Mouse (Mus musculus) MEL (cell line): ENCODE results near the gene Iqschfp.

Experiments used
- CTCF ChIP-seq, 3 experiments: IDR thresholded peaks in 2 of 3; conservative IDR thresholded peaks in 1 of 3; 2 replicates each; pipeline ENCODE4 v1.5.1; 2011 to 2012; ENCODE audit warnings: low read length in 3 of 3, low read depth in 2 of 3, mild to moderate bottlenecking in 2 of 3, improper control_type of control experiment in 1 of 3, inconsistent platforms in 1 of 3, mixed read lengths in 1 of 3, moderate library complexity in 1 of 3; ENCODE audit not compliant: control insufficient read depth in 1 of 3, insufficient read depth in 1 of 3, poor library complexity in 1 of 3, severe bottlenecking in 1 of 3
- GATA1 ChIP-seq: IDR thresholded peaks from 2 replicates; pipeline ENCODE4 v1.6.1; 2011; ENCODE audit warnings: low read depth, low read length, improper control_type of control experiment
- MAFK ChIP-seq: IDR thresholded peaks from 2 replicates; pipeline ENCODE4 v1.6.1; 2011; ENCODE audit warnings: low read depth, mild to moderate bottlenecking, low read length, improper control_type of control experiment, borderline replicate concordance
- TCF12 ChIP-seq: IDR thresholded peaks from 2 replicates; pipeline ENCODE4 v1.6.1; 2014; ENCODE audit warnings: low read depth, mild to moderate bottlenecking, inconsistent platforms, low read length, improper control_type of control experiment, moderate library complexity
- USF1 ChIP-seq: IDR thresholded peaks from 2 replicates; pipeline ENCODE4 v1.6.1; 2014; ENCODE audit warnings: low read depth, mild to moderate bottlenecking, inconsistent platforms, low read length, improper control_type of control experiment, moderate library complexity
- USF2 ChIP-seq, 2 experiments: IDR thresholded peaks; 2 replicates each; pipeline ENCODE4 v1.6.1; 2011 to 2012; ENCODE audit warnings: improper control_type of control experiment in 2 of 2, low read length in 2 of 2, borderline replicate concordance in 1 of 2, inconsistent platforms in 1 of 2, low read depth in 1 of 2, mild to moderate bottlenecking in 1 of 2; ENCODE audit not compliant: insufficient read depth in 1 of 2

DNA sequence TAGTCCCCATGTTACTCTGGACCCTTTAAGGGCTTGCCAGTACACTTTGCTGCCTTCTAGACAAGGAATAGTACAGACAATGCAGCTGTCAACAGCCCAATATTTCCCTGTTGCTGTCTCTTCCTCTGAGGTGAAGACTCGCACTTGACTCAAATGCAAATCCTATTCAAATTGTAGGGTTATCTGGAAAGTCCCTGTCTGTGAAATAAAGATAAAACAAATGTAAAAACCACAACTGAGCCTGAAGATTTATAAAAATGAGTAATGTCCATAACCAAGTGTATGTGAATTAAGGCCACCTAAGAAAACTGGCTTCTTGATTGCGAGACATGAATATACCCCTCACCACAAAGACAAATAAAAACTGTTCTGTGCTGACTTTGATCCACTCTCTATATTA is 347.9 kb downstream of the Iqschfp start:
- no peak for TF ChIP-seq TCF12
- no peak for TF ChIP-seq USF2 (IDR thresholded peaks at IDR 0.05; ENCODE audit: borderline replicate concordance in 1 of 2, insufficient read depth in 1 of 2, low read depth in 1 of 2, low read length in 2 of 2)
- no peak for TF ChIP-seq CTCF (IDR thresholded peaks at IDR 0.05 in 2 of 3, conservative IDR thresholded peaks at IDR 0.05 in 1 of 3; ENCODE audit: control insufficient read depth in 1 of 3, insufficient read depth in 1 of 3, low read depth in 2 of 3, low read length in 3 of 3, poor library complexity in 1 of 3, severe bottlenecking in 1 of 3)
- no peak for TF ChIP-seq USF1
- no peak for TF ChIP-seq MAFK
- no peak for TF ChIP-seq GATA1
